Mouse (Mus musculus) kidney, postnatal 14 days (tissue): Measurements from ENCODE around the gene Olfr1475.
"Not testable (repeated sequence)": the region's sequence is repeated elsewhere in the genome, so short reads cannot be mapped to it uniquely, and the experiment has no call there.

Experiments used
- DNase-seq: peaks from one replicate; pipeline ENCODE4 v3.0.0; 2022; ENCODE audit warnings: mixed read lengths

The Olfr1475 gene

DNA sequence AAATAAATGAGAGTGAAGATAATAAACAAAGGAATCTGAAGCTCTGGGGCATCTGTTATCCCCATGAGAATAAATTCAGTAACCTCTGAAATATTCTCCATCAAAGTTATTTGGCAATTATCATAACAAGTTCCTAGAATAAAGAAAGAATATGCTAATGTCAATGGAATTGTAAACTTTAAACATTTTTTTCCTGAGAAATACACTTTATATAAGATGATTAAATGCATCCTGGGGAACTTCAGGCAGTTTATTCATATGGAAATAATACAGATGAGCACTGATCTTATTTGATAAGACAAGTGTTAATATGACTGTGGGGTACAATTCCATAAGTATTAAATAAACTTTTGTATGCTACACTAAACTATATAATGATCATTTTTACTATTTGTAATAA, at the start of gene Olfr1475:
Olfr1475 (minus strand) TSS at position 101 of the 400 bp plus-strand sequence.
- DNase-seq: no peak

DNA sequence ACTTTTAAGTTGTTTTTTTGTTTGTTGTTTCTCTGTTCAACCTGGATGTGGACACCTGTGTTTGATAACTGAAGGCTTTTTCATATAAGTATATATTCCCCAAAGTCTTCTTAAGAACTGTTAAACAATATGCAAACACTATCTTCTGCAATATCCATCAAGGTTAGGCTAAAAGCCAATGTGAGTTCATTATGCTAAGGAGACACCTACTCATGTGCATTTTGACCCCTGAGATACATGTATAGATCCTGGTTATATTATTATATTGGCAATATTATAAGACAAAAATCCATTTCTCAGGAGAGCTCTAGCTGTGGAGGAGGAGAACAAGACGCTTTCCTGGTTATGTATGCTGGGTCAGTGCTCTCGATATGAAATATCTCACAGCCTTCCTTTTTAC, 47.6 kb upstream of the Olfr1475 start, which contains the start of gene Olfr1480:
Olfr1480 (plus strand) TSS at position 301 of the 400 bp plus-strand sequence.
- DNase-seq: no peak

DNA sequence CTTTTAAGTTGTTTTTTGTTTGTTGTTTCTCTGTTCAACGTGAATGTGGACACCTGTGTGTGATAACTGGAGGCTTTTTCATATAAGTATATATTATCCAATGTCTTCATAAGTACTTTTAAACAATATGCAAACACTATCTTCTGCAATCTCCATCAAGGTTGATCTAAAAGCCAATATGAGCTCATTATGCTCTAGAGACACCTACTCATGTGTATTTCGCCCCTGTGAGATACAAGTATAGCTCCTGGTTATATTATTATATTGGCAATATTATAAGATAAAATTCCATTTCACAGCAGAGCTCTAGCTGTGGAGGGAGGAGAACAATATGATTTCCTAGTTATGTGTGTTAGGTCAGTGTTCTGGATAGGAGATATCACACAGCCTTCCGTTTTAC, 20.2 kb upstream of the Olfr1475 start, which contains the start of gene Olfr1477:
Olfr1477 (plus strand) TSS at position 301 of the 400 bp plus-strand sequence.
- no peak for DNase-seq

GRCm38 (mm10) chr19:13469265-13469664, 10.7 kb downstream of the Olfr1475 start, which contains the start of gene Olfr1474:
Olfr1474 (plus strand) TSS chr19:13469565.
- DNase-seq: not testable (repeated sequence)

GRCm38 (mm10) chr19:13455986-13456385, 24.0 kb downstream of the Olfr1475 start, which contains the start of gene Olfr1472:
Olfr1472 (minus strand) TSS chr19:13456086.
- no peak for DNase-seq

DNA sequence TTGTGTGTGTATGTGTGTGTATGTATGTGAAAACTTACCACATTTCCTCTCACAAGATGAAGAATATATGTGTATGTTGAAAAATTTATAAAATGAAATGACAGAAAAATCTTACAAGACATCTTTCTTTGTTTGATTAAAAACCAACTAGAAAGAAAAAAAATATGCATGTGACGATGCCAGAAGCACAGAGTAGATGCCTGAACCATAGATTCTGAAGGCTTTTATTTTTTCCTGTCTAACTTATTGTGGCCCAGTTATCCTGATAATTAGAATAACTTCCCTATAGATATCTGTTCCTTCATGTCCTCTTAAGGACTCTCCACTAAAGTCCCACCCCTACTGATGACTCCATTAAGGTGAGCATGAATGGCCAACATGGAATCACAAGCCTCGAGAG, 36.9 kb downstream of the Olfr1475 start, which contains the start of gene Olfr1471:
Olfr1471 (plus strand) TSS at position 301 of the 400 bp plus-strand sequence.
- not testable (repeated sequence) for DNase-seq
